Mouse (Mus musculus): ENCODE data around the gene Slc6a20b. TPM values are rescaled to one million over a fixed set of nuclear protein-coding genes. Genes with fewer than 3 reads are reported as not detected.

Slc6a20b gene
- total RNA-seq, 2 experiments from 2014 or later: 0.06 to 0.39 TPM

GRCm38 (mm10) chr9:123589240-123589910 lies 43.0 kb downstream of the Slc6a20b start:
- DNase-seq: peak; percentile 13

GRCm38 (mm10) chr9:123577360-123578192 lies 54.8 kb downstream of the Slc6a20b start:
- no peak for DNase-seq

- no peak for DNase-seq
These were observed 77.8 kb downstream of the Slc6a20b start for GRCm38 (mm10) chr9:123554599-123554998.

Other genes with a start within 250 kb of the Slc6a20b start
- 10 to 100 TPM; 31.8 to 35.9 TPM for gene Limd1, start 153.9 kb downstream of the Slc6a20b start, total RNA-seq (2021)
- gene Sacm1l, start 102.8 kb downstream of the Slc6a20b start, total RNA-seq (2021): 10 to 100 TPM; 60.2 to 84.8 TPM
- under 1 TPM; 0.33 to 0.57 TPM for gene Ccr9, start 45.9 kb upstream of the Slc6a20b start, total RNA-seq (2021)
- gene Slc6a20a, start 46.3 kb upstream of the Slc6a20b start, total RNA-seq (2021): under 1 TPM; 0.39 to 0.51 TPM
- 10 to 100 TPM; 36.6 to 40.3 TPM for gene Lztfl1, start 85.1 kb upstream of the Slc6a20b start, total RNA-seq (2021)
- gene Cxcr6, start 173.9 kb upstream of the Slc6a20b start, total RNA-seq (2021): under 1 TPM; 0.30 to 0.54 TPM
- 10 to 100 TPM; 42.6 to 60.7 TPM for gene Fyco1, start 219.3 kb upstream of the Slc6a20b start, total RNA-seq (2021)
- under 1 TPM; 0.15 to 0.27 TPM for gene Xcr1, start 229.5 kb upstream of the Slc6a20b start, total RNA-seq (2021)

Measured in adrenal gland, postnatal 10 days (tissue).